Mouse (Mus musculus): ENCODE measurements at regions not wholly inside any gene's neighbourhood (a gene's known extent, or its start where the extent isn't known, plus 50 kb on each side); places are given as distances from the start of the nearest gene placed in this dataset.

GRCm38 (mm10) chr8:50387189-50387588 lies 1543.4 kb upstream of the Tenm3 start:
- no peak for DNase-seq

GRCm38 (mm10) chr8:50383697-50384096 lies 1539.9 kb upstream of the Tenm3 start:
- no peak for DNase-seq

- no peak for DNase-seq
Measured at GRCm38 (mm10) chr8:50379745-50380144, 1536.0 kb upstream of the Tenm3 start.

GRCm38 (mm10) chr8:50373790-50374189 lies 1530.0 kb upstream of the Tenm3 start:
- DNase-seq = no peak

GRCm38 (mm10) chr8:50326485-50326884 lies 1482.7 kb upstream of the Tenm3 start:
- no peak for DNase-seq

- no peak for DNase-seq
Measured at GRCm38 (mm10) chr8:50321356-50321963, 1477.7 kb upstream of the Tenm3 start.

- DNase-seq = no peak
Measured at GRCm38 (mm10) chr8:50316641-50317040, 1472.9 kb upstream of the Tenm3 start.

- no peak for DNase-seq
Measured at GRCm38 (mm10) chr8:50310308-50310707, 1466.6 kb upstream of the Tenm3 start.

- no peak for DNase-seq
Measured at GRCm38 (mm10) chr8:50300316-50300715, 1456.6 kb upstream of the Tenm3 start.

GRCm38 (mm10) chr8:50293501-50293900 lies 1449.8 kb upstream of the Tenm3 start:
- DNase-seq = peak; percentile 51

- DNase-seq = peak; percentile 35
Measured at GRCm38 (mm10) chr8:50292158-50292557, 1448.4 kb upstream of the Tenm3 start.

GRCm38 (mm10) chr8:50276346-50276745 lies 1432.6 kb upstream of the Tenm3 start:
- DNase-seq = no peak

GRCm38 (mm10) chr8:50264757-50265156 lies 1421.0 kb upstream of the Tenm3 start:
- no peak for DNase-seq

All from cerebellum, adult 8-10 months (tissue).